In genomic region chr14:71603710-71604109, GRCm38 (mm10) we compare ENCODE assay signal across 15 mouse cellular contexts.
"Had no signal": no experiment of that assay in that cellular context is flagged by ENCODE, and none has a peak within 500 bp of the region (broad histone marks: within the 10 kb centered on the region; RNA-seq: fewer than 3 reads in every experiment).

No protein-coding gene starts in this region.

- ATAC-seq: intestine, postnatal 0 days; lung, postnatal 0 days had no signal

- H3K36me3 ChIP-seq: limb, embryonic 10.5 days; liver, embryonic 15.5 days; neural tube, embryonic 15.5 days had no signal

- H3K27ac ChIP-seq: limb, embryonic 10.5 days; liver, embryonic 15.5 days; neural tube, embryonic 15.5 days had no signal

- H3K4me2 ChIP-seq: liver, embryonic 11.5 days; liver, embryonic 15.5 days; neural tube, embryonic 15.5 days had no signal

- H3K27me3 ChIP-seq: liver, embryonic 15.5 days; neural tube, embryonic 15.5 days had no signal

- H3K9ac ChIP-seq: liver, embryonic 15.5 days; neural tube, embryonic 15.5 days had no signal

- DNase-seq: kidney, adult 8-10 months; kidney, postnatal 25 days; lung, adult 2 months; lung, postnatal 36 days; right cerebral cortex, postnatal 4 days; spleen, adult 18-20 months; thymus, adult 18-20 months; thymus, postnatal 14 days had no signal

- H3K4me3 ChIP-seq: limb, embryonic 10.5 days; liver, embryonic 15.5 days; myocyte; neural tube, embryonic 15.5 days had no signal

- H3K9me3 ChIP-seq: limb, embryonic 10.5 days; liver, embryonic 15.5 days; neural tube, embryonic 15.5 days had no signal

- H3K4me1 ChIP-seq: limb, embryonic 10.5 days; liver, embryonic 15.5 days; neural tube, embryonic 15.5 days had no signal
